Mouse (Mus musculus) small intestine, adult 2 months (tissue): ENCODE results near the gene Lsm3.

Source experiments
- CTCF ChIP-seq: fragments of 200-500 bp; IDR thresholded peaks from 2 replicates; pipeline ENCODE4 v1.5.1; 2012; ENCODE audit warnings: low read depth, mild to moderate bottlenecking, control low read depth, inconsistent platforms, low read length, moderate library complexity, mixed read lengths; ENCODE audit not compliant: insufficient replicate concordance, insufficient read length; ENCODE audit errors: extremely low read depth
- POLR2A ChIP-seq: fragments of 200-500 bp; IDR thresholded peaks from 2 replicates; pipeline ENCODE4 v1.6.1; 2012; ENCODE audit warnings: low read depth, mild to moderate bottlenecking, control low read depth, inconsistent platforms, low read length, moderate library complexity

DNA sequence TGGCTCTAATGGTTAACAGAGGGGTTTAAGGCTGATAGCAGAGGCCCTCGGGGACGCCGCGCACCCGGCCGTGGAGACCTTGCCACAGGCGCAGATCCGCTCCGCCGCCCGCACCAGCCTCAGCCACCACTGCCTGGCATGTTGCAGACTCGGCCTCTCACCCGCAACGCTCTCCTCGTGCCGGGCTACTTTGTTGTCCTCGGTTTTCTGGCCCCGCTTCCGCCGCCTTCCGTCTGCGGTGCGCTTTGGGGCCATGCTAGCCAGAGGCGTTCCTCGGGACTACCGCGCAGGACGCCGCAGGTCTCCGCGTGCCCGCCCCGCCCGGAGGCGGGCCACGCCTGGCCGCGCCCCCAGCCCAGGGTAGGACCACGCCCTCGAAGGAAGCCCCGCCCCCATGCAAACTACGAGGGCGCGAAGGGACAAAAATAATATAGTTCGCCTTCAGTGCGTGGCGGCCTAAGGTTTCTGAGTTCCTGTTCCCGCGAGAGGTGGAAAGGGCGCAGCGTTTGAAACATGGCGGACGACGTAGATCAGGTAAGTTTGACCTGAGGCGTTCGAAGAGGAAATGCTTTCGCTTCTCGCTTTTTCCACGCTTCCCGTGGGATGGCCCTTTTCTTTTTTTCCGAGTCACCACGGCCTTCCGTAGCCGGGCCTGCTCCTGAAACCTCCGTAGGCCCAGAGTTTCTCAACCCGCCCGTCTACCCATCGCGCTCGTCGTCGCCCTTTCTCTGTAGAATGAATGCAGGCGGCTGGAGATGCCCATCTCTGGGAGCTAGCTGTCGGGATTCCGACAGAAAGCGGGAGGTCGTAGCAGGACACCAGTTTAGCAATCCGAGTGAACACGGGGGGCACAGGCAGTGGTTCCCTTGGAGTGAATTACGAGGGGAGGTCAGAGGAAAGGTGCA is at the start of gene Lsm3, which contains the start of gene Xpc:
- no peak for TF ChIP-seq CTCF
- TF ChIP-seq POLR2A = peak; percentile 35
